Mouse (Mus musculus) liver, adult (tissue): ENCODE measurements around the gene Arvcf.

Experiments
- GATA4 ChIP-seq: IDR thresholded peaks from 2 replicates; pipeline ENCODE4 v1.6.1; 2014; ENCODE audit warnings: mild to moderate bottlenecking, low read length; ENCODE audit not compliant: insufficient replicate concordance

Arvcf gene

GRCm38 (mm10) chr16:18379338-18380001 lies 31.5 kb downstream of the Arvcf start:
- no peak for TF ChIP-seq GATA4

- no peak for TF ChIP-seq GATA4
Observed at GRCm38 (mm10) chr16:18380495-18381063, 32.6 kb downstream of the Arvcf start.

GRCm38 (mm10) chr16:18381621-18382258 lies 33.8 kb downstream of the Arvcf start:
- no peak for TF ChIP-seq GATA4

- no peak for TF ChIP-seq GATA4
Observed at GRCm38 (mm10) chr16:18383045-18383726, 35.2 kb downstream of the Arvcf start.

GRCm38 (mm10) chr16:18383756-18384155 lies 35.8 kb downstream of the Arvcf start:
- no peak for TF ChIP-seq GATA4

GRCm38 (mm10) chr16:18384211-18384610 lies 36.2 kb downstream of the Arvcf start:
- TF ChIP-seq GATA4, result no peak

- no peak for TF ChIP-seq GATA4
Observed at GRCm38 (mm10) chr16:18384659-18385058, 36.7 kb downstream of the Arvcf start.

- TF ChIP-seq GATA4, result no peak
Observed at GRCm38 (mm10) chr16:18385411-18385810, 37.4 kb downstream of the Arvcf start.

- no peak; the same call in 1 of the 2 replicates for TF ChIP-seq GATA4
Observed at GRCm38 (mm10) chr16:18386451-18386850, 38.5 kb downstream of the Arvcf start.

- no peak for TF ChIP-seq GATA4
Observed at GRCm38 (mm10) chr16:18386972-18387371, 39.0 kb downstream of the Arvcf start.

- no peak for TF ChIP-seq GATA4
Observed at GRCm38 (mm10) chr16:18387704-18388582, 40.0 kb downstream of the Arvcf start.

GRCm38 (mm10) chr16:18388583-18389435 lies 40.8 kb downstream of the Arvcf start:
- TF ChIP-seq GATA4, result no peak

GRCm38 (mm10) chr16:18390399-18390798 lies 42.4 kb downstream of the Arvcf start:
- no peak for TF ChIP-seq GATA4

- no peak for TF ChIP-seq GATA4
Observed at GRCm38 (mm10) chr16:18391127-18391526, 43.1 kb downstream of the Arvcf start.

- TF ChIP-seq GATA4, result no peak
Observed at GRCm38 (mm10) chr16:18391728-18392127, 43.7 kb downstream of the Arvcf start.
